Mouse (Mus musculus) hindbrain, embryonic 15.5 days (tissue): ENCODE data around the gene Tmem117. TPM values are rescaled to one million over a fixed set of nuclear protein-coding genes. Genes with fewer than 3 reads are reported as not detected.

Source experiments
- ATAC-seq: fragments of 200-750 bp; cut with Nextera tagmentation; 2 replicates; pipeline ENCODE4 v1.8.0; 2017; ENCODE audit warnings: low read depth, moderate number of reproducible peaks, moderate TSS enrichment; ENCODE audit not compliant: low FRiP score
- H3K27ac ChIP-seq: fragments of 300-500 bp; sonication (generic); replicated peaks from 2 replicates; pipeline ENCODE4 v1.5.1; 2015; ENCODE audit warnings: mild to moderate bottlenecking, inconsistent platforms
- H3K27me3 ChIP-seq: fragments of 300-500 bp; sonication (generic); 2 replicates; pipeline ENCODE4 v1.6.1; 2015; ENCODE audit warnings: control low read depth, inconsistent platforms
- H3K36me3 ChIP-seq: fragments of 300-500 bp; sonication (generic); 2 replicates; pipeline ENCODE4 v1.6.1; 2015; ENCODE audit warnings: control low read depth, inconsistent platforms
- H3K4me1 ChIP-seq: fragments of 300-500 bp; sonication (generic); replicated peaks from 2 replicates; pipeline ENCODE4 v1.6.1; 2015; ENCODE audit warnings: control low read depth, inconsistent platforms
- H3K4me2 ChIP-seq: fragments of 300-500 bp; sonication (generic); 2 replicates; pipeline ENCODE4 v1.6.1; 2015; ENCODE audit warnings: moderate library complexity, mild to moderate bottlenecking, inconsistent platforms
- H3K4me3 ChIP-seq: fragments of 300-500 bp; sonication (generic); 2 replicates; pipeline ENCODE4 v1.5.1; 2015; ENCODE audit warnings: mild to moderate bottlenecking, inconsistent platforms
- H3K9ac ChIP-seq: fragments of 300-500 bp; sonication (generic); 2 replicates; pipeline ENCODE4 v1.6.1; 2015; ENCODE audit warnings: inconsistent platforms
- H3K9me3 ChIP-seq: fragments of 300-500 bp; sonication (generic); 2 replicates; pipeline ENCODE4 v1.6.1; 2016; ENCODE audit warnings: control low read depth, inconsistent platforms
- WGBS: fragments of 180-500 bp; shearing (Covaris S2); methylation state at CpG from one replicate; pipeline ENCODE4 v1.1.7; 2015; 5-methylcytosine and 5-hydroxymethylcytosine counted together
- polyA plus RNA-seq: library from polyadenylated mRNA; unstranded; fragments of >200 nt; fragmentation: Nextera tagmentation; extraction: Ambion mirVana; gene quantifications from 2 replicates; pipeline ENCODE4 v1.2.1, GENCODE M21; 2015

Tmem117 gene
- polyA plus RNA-seq, 1 experiment from 2014 or later, result 14.6 TPM

- H3K9ac ChIP-seq, result no peak overlapping the region
- no peak; the same call in 1 of the 2 replicates for ATAC-seq
- H3K9me3 ChIP-seq, result no peaks in the 10 kb centered on the region
- peaks cover 7% of the 10 kb centered on the region for H3K4me1 ChIP-seq
- no peaks in the 10 kb centered on the region for H3K27me3 ChIP-seq
- H3K4me2 ChIP-seq, result no peak overlapping the region
- H3K4me3 ChIP-seq, result no peak overlapping the region
- WGBS, result 49% methylated on average over 4 of the region's 4 CpGs
- no peak overlapping the region for H3K27ac ChIP-seq
- no peaks in the 10 kb centered on the region for H3K36me3 ChIP-seq
These were observed 304.0 kb downstream of the Tmem117 start for GRCm38 (mm10) chr15:94933044-94933443.

DNA sequence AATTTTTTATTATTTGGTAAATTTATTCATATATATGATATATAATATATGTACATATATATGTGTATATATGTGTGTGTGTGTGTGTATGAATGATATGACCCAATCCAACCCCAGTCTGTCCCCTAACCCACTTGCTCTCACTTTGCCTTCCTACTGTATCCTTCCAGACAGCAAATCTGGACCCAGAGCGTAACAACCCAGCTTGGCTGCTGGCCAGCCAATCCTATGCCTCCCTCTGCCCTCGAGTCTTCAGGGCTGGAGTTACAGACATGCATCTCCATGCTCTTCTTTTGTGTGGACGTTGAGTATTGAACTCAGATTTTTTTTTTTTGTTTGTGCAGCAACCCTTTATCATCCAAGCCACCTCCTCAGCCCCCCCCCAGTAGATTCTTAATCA, 304.4 kb downstream of the Tmem117 start:
- ATAC-seq, result no peak
- H3K9me3 ChIP-seq, result no peaks in the 10 kb centered on the region
- H3K27me3 ChIP-seq, result no peaks in the 10 kb centered on the region

GRCm38 (mm10) chr15:94941954-94942353, 312.9 kb downstream of the Tmem117 start:
- Histone ChIP-seq H3K4me1 (no peaks in the 10 kb centered on the region), H3K4me3 (no peak overlapping the region), H3K36me3 (no peaks in the 10 kb centered on the region), H3K27ac (no peak overlapping the region), H3K9ac (no peak overlapping the region), H3K27me3 (no peaks in the 10 kb centered on the region), H3K4me2 (no peak overlapping the region), H3K9me3 (no peaks in the 10 kb centered on the region)
- ATAC-seq, result no peak
- 92% methylated on average over 3 of the region's 3 CpGs for WGBS

More for the DNA sequence above, 304.4 kb downstream of the Tmem117 start:
- Histone ChIP-seq H3K36me3 (no peaks in the 10 kb centered on the region), H3K4me3 (no peak overlapping the region), H3K9ac (no peak overlapping the region), H3K27ac (no peak overlapping the region), H3K4me2 (no peak overlapping the region), H3K4me1 (peaks cover 3% of the 10 kb centered on the region)
- WGBS, result 18% methylated on average over 3 of the region's 3 CpGs

GRCm38 (mm10) chr15:94942465-94942864, 313.4 kb downstream of the Tmem117 start:
- no peak overlapping the region for H3K4me3 ChIP-seq
- no peak overlapping the region for H3K27ac ChIP-seq
- H3K9ac ChIP-seq, result no peak overlapping the region
- 50% methylated on average over 1 of the region's 1 CpGs for WGBS
- ATAC-seq, result no peak
- no peaks in the 10 kb centered on the region for H3K9me3 ChIP-seq
- no peaks in the 10 kb centered on the region for H3K27me3 ChIP-seq
- no peaks in the 10 kb centered on the region for H3K36me3 ChIP-seq
- no peaks in the 10 kb centered on the region for H3K4me1 ChIP-seq
- H3K4me2 ChIP-seq, result no peak overlapping the region

DNA sequence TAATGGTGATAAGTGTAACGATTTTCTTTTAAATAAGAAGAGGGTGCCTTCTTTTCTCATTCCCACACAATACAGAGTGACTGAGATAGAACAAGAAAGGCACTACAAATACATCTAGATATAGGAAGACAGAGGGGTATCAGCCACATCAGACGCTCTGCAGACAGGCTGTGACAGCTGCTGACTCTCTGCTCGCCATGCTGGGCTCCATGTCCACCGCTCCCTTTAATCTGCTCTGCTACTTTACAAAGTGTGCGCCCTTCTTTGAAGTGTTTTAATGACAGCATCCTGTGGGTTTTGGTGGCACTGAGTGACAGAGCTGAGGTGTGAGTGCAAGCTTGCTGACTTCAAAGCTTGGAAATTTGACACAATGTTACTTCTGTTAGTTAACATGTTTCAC, 314.9 kb downstream of the Tmem117 start:
- no peak overlapping the region for H3K4me2 ChIP-seq
- no peak overlapping the region for H3K4me3 ChIP-seq
- 71% methylated on average over 5 of the region's 5 CpGs for WGBS
- no peak overlapping the region for H3K27ac ChIP-seq
- H3K9ac ChIP-seq, result no peak overlapping the region
- H3K4me1 ChIP-seq, result no peaks in the 10 kb centered on the region
- H3K36me3 ChIP-seq, result no peaks in the 10 kb centered on the region
- no peaks in the 10 kb centered on the region for H3K27me3 ChIP-seq
- H3K9me3 ChIP-seq, result no peaks in the 10 kb centered on the region
- no peak for ATAC-seq

GRCm38 (mm10) chr15:94951382-94952048, 322.5 kb downstream of the Tmem117 start:
- WGBS, result 80% methylated on average over 7 of the region's 7 CpGs
- Histone ChIP-seq H3K4me2 (no peak overlapping the region), H3K36me3 (no peaks in the 10 kb centered on the region), H3K27ac (no peak overlapping the region), H3K4me3 (no peak overlapping the region), H3K27me3 (no peaks in the 10 kb centered on the region), H3K4me1 (no peaks in the 10 kb centered on the region), H3K9ac (no peak overlapping the region), H3K9me3 (no peaks in the 10 kb centered on the region)
- no peak for ATAC-seq

DNA sequence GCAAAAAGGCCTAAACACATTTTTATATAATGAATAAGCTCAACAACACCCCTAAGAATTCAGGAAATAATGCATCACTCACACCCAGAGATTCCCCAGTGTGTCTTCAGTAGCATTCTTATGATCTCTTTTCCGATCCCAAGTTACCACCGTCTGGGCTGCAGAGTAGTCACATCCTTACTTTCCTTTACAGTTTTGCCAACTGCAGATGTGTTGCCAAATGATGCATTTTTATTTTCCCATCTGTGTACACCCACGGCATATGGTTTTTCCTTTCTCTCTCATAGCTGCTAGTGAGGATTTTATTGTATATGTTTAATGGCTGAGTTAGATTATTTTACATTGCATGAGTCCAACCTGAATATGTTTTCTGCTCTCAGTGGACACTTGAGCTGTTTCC, 327.7 kb downstream of the Tmem117 start:
- H3K9ac ChIP-seq, result no peak overlapping the region
- 0 out of 2 replicates have a peak overlapping the region, but pooled peaks have one; percentile 15 for H3K27ac ChIP-seq
- no peaks in the 10 kb centered on the region for H3K4me1 ChIP-seq
- no peak overlapping the region for H3K4me2 ChIP-seq
- no peaks in the 10 kb centered on the region for H3K36me3 ChIP-seq
- 56% methylated on average over 3 of the region's 3 CpGs for WGBS
- H3K27me3 ChIP-seq, result no peaks in the 10 kb centered on the region
- H3K9me3 ChIP-seq, result no peaks in the 10 kb centered on the region
- no peak for ATAC-seq
- H3K4me3 ChIP-seq, result no peak overlapping the region

DNA sequence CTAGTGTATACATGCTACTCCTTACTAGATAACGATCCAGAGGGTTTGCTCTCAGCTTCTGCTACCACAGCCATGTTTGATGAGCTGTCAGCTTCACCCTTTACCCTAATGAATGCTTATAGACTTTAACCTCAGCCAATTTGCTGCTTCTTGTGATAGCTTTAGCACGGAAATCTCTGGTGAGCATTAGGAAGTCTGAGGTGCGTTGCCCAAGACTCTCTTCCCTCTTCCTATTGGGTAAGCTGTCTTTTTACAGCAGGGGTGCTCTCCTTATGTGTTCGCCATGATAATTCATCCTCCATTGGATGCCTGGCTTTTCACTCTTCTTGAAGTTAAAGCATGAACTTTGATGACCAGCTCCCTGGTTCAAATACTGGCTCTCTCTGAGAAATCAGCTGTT, 328.2 kb downstream of the Tmem117 start:
- H3K4me3 ChIP-seq, result no peak overlapping the region
- no peaks in the 10 kb centered on the region for H3K9me3 ChIP-seq
- H3K27ac ChIP-seq, result no peak overlapping the region
- no peaks in the 10 kb centered on the region for H3K27me3 ChIP-seq
- 66% methylated on average over 4 of the region's 4 CpGs for WGBS
- H3K9ac ChIP-seq, result no peak overlapping the region
- no peaks in the 10 kb centered on the region for H3K4me1 ChIP-seq
- ATAC-seq, result no peak
- no peak overlapping the region for H3K4me2 ChIP-seq
- H3K36me3 ChIP-seq, result no peaks in the 10 kb centered on the region

GRCm38 (mm10) chr15:94967004-94967403, 338.0 kb downstream of the Tmem117 start:
- Histone ChIP-seq H3K27me3 (no peaks in the 10 kb centered on the region), H3K9me3 (no peaks in the 10 kb centered on the region), H3K9ac (no peak overlapping the region), H3K4me2 (no peak overlapping the region), H3K36me3 (no peaks in the 10 kb centered on the region), H3K27ac (no peak overlapping the region), H3K4me3 (no peak overlapping the region), H3K4me1 (no peaks in the 10 kb centered on the region)
- 89% methylated on average over 6 of the region's 6 CpGs for WGBS
- no peak for ATAC-seq

GRCm38 (mm10) chr15:94968403-94969180, 339.6 kb downstream of the Tmem117 start:
- H3K9ac ChIP-seq, result no peak overlapping the region
- H3K9me3 ChIP-seq, result no peaks in the 10 kb centered on the region
- WGBS, result 70% methylated on average over 13 of the region's 13 CpGs
- H3K36me3 ChIP-seq, result no peaks in the 10 kb centered on the region
- no peak for ATAC-seq
- no peak overlapping the region for H3K27ac ChIP-seq
- H3K4me2 ChIP-seq, result no peak overlapping the region
- H3K4me3 ChIP-seq, result no peak overlapping the region
- H3K27me3 ChIP-seq, result no peaks in the 10 kb centered on the region
- H3K4me1 ChIP-seq, result no peaks in the 10 kb centered on the region

DNA sequence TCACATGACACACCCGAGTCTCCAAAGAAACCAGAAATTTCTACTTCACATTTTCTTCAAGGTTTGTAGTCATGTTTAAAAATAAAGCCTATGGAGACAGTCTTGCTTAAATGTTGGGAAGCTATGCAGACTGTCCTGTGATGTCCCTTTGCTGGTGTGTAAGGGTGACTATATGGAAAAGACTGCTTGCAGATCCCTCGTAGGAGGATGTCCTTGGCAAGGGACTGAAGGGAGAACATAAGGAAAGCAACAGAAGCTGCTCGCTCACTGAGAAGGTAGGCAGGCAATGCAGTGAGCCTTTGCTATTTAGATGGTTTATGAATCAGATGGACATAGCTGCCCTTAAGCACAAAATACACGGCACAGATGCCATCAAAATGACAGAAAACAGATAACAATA, 352.8 kb downstream of the Tmem117 start:
- no peak overlapping the region for H3K4me2 ChIP-seq
- H3K27me3 ChIP-seq, result no peaks in the 10 kb centered on the region
- WGBS, result 87% methylated on average over 4 of the region's 4 CpGs
- no peak overlapping the region for H3K9ac ChIP-seq
- H3K36me3 ChIP-seq, result no peaks in the 10 kb centered on the region
- H3K27ac ChIP-seq, result no peak overlapping the region
- H3K9me3 ChIP-seq, result no peaks in the 10 kb centered on the region
- ATAC-seq, result no peak
- H3K4me3 ChIP-seq, result no peak overlapping the region
- no peaks in the 10 kb centered on the region for H3K4me1 ChIP-seq

DNA sequence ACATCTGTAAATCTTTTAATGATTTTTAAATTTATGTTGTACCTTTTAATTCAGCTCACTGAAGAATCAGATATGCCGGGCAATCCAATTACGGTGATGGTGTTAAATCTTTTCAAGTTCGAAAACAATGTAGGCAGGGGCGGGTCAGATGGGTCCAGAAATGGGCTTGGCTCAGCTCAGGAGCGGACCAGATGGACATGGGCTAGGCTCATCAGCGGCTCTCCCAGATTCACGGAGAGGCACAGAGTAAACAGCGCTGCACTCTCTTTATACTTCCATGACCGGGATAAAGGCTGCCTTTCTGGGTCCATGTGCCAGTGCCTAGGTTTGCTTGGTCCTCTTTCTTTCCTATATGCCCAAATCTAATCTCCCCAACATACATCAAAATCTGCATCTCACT, 366.3 kb downstream of the Tmem117 start:
- Histone ChIP-seq H3K9me3 (no peaks in the 10 kb centered on the region), H3K4me3 (no peak overlapping the region), H3K9ac (no peak overlapping the region), H3K4me2 (no peak overlapping the region), H3K4me1 (no peaks in the 10 kb centered on the region), H3K36me3 (no peaks in the 10 kb centered on the region), H3K27me3 (no peaks in the 10 kb centered on the region), H3K27ac (no peak overlapping the region)
- WGBS, result 78% methylated on average over 9 of the region's 9 CpGs
- ATAC-seq, result no peak
